Mouse (Mus musculus) ovary, adult 18-20 months (tissue): ENCODE results near the gene Gm30191.

Source experiments
- DNase-seq: peaks from one replicate; pipeline ENCODE4 v3.0.0; 2022; ENCODE audit warnings: low spot score, mixed read lengths

Gene Gm30191

GRCm38 (mm10) chr4:134246719-134247258 lies at the start of gene Gm30191:
TSS of gene Gm30191 (plus strand) at chr4:134246935.
- no peak for DNase-seq

- DNase-seq: no peak
Observed at GRCm38 (mm10) chr4:134199371-134199770, 47.4 kb upstream of the Gm30191 start.

DNA sequence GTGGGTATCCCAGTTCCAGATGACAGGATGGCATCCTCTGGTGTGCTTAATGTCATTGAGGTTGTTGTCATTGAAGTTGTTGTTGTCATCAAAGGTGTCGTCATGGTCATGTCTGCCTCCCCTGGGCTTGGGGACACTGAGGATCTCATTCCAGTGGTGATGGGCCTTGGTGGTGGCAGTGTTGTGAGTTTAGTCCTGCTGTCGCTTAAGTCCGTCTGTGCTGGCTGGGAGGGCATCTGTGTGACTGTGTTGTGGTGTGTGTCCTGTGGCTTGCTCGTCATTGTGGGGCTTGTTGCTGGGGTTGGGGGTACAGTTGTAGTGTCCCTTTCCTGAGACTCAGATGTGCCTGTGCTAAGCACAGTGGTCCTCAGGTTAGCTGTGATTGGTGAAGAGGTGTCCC lies 43.8 kb upstream of the Gm30191 start, which contains the start of gene Gm7534:
Gm7534 (minus strand) TSS at position 101 of the 400 bp plus-strand sequence.
- no peak for DNase-seq

DNA sequence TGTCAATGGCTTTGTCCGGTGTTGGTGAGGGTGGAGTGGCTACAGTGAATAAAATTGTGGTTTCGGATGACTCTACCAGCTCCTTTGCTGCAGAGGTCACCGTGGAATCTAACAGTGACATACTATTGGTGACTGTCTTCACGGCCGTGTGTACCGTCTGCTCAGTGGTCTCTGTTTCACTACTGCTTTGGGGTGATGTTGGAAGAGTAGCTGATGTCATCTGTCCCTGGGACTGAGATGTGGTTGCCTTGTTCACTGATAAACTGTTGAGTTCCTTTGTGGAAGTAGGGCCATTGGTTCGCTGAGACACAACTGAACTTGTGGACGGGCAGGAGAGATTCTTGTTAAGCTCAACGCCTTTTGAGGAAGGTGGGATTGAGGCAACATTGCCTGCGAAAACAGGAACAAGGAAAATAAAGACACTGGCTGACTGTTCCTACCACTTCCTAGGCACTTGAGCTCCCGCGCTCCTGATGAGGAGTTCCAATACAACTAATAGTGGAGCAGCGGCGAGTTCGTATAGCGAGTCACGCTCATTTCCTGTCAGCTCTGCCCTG lies 43.3 kb upstream of the Gm30191 start:
- DNase-seq: no peak

DNA sequence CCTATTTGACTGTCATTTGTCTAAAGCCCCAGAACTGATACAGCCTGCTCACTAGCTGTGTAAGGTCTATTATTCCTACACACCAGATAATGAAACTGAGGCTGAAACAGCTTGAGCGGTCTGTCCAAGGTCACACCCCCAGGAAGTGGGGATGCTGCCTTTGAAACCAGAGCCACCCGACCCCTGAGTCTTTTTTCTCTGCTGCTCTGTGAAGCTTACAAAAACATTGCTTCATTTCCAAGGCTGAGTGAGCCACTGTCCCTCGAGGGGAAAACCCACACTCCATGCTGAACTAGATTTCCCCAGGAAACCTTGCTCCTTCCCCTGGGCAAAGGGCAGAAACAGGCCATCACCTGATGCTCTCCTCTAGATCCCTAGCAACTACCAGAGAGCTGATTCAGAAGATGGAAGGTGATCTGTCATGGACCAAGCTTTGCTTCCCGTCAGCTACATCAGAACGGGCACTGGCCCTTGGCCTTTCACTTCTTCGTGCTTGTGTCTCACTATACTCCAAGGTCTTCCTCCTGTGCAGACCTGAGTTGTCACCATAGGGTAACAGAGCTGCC lies 40.2 kb upstream of the Gm30191 start:
- DNase-seq: no peak

GRCm38 (mm10) chr4:134222793-134223600 lies 23.7 kb upstream of the Gm30191 start:
- DNase-seq: no peak

GRCm38 (mm10) chr4:134227194-134227593 lies 19.5 kb upstream of the Gm30191 start, which contains the start of gene Catsper4:
TSS of gene Catsper4 (minus strand) at chr4:134227383.
- DNase-seq: no peak

DNA sequence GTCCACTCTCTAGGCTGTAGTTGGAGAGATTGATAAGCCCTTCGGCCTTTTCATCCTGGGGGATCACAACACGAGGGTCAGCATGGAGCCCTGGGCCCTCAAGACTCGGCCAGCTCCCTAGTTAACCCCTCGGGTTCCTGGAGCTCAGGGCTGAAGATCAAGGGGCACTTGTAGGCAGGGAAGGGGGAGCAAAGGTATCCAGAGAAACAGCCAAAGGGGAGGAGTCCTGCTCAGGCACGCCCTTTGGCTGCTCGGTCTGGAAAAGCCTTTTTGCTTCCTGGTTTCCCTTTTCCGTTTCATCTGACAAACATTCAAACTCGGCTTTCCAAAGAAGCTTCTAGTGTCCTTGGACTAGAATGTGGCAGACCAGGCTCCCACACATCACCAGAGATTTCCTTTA lies 16.3 kb upstream of the Gm30191 start:
- DNase-seq: no peak

- DNase-seq: no peak
Observed at GRCm38 (mm10) chr4:134234876-134235275, 11.9 kb upstream of the Gm30191 start.

- no peak for DNase-seq
Observed at GRCm38 (mm10) chr4:134237582-134238278, 9.0 kb upstream of the Gm30191 start.

GRCm38 (mm10) chr4:134238279-134238651 lies 8.5 kb upstream of the Gm30191 start, which contains the start of gene Cnksr1:
TSS of gene Cnksr1 (minus strand) at chr4:134238399.
- DNase-seq: peak; percentile 73

GRCm38 (mm10) chr4:134238686-134239085 lies 8.0 kb upstream of the Gm30191 start:
- DNase-seq: no peak

GRCm38 (mm10) chr4:134243516-134244250 lies 3.1 kb upstream of the Gm30191 start, which contains the start of gene E130218I03Rik:
TSS of gene E130218I03Rik (plus strand) at chr4:134243662.
- DNase-seq: no peak

DNA sequence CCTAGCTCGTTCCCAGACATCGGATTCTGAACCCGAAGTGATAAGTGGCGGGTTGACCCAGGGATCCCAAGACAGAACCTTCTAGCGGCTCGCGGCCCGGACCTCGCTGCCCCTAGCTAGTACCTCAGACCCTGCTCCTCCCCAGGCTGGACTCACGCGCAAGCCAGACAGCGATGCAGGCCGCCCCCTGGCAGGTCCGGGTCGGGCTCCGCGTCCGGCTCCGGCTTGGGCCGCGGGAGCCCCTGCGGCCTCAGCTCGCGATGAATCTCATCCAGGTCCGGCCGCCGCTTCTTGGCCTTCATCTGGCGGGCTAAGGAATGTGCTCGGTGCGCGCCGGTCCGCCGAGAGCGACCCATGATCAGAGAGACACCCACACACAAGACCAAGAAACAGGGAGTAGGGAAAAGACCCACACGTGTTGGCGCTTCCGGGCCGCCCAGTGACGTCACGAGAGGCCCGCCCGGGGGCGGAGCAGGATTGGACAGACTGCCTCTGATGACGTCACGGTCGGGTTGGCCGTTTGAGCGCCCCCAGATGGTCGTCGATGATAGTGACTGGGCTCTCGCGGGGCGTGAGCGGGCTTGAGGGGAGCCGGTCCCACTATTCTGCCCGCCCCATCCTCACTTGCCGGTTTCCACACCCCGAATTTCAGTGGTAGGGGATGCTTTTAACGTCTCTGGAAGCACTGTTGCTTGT lies 1.4 kb upstream of the Gm30191 start, which contains the start of gene Zfp593:
Zfp593 (minus strand) TSS at position 445 of the 696 bp plus-strand sequence.
- DNase-seq: peak; percentile 88

DNA sequence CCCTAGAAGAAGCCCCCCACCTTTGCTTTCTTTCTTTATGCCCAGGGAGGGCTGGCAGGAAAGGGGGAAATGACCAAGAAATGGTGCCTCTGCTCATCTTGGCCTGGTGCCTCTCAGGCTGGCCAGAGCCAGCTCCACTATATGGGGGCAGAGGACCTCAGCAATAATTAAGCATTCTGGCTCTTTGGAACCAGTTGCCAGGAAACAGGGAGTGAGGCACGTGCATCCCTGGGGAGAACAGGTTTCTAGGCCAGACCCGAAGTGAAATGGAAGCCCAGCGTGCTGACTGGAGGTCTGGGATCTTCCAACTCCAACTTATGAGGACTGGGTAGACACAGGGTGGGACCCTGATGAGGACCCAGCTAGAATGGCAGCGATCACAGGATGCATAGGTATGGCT lies 479 bp upstream of the Gm30191 start:
- no peak for DNase-seq

DNA sequence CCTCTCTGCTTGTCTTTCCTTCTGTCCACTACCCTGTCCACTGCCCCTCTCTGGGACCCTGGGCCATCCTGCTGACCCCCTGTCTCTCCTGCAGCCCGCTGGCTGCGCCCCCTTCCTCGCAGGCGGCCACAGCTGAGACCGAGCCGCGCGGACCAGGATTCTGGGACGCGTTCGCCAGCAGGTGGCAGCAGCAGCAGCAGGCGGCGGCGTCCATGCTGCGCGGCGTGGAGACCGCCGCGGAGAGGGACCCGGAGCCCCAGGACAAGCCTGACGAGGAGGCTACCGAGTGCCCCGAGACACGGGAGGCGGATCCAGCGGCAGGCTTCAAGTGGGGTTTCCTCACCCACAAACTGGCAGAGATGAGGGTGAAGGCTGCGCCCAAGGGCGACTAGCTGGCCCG lies 2.9 kb downstream of the Gm30191 start:
- no peak for DNase-seq

- no peak for DNase-seq
Observed at GRCm38 (mm10) chr4:134250116-134250929, 3.6 kb downstream of the Gm30191 start.

DNA sequence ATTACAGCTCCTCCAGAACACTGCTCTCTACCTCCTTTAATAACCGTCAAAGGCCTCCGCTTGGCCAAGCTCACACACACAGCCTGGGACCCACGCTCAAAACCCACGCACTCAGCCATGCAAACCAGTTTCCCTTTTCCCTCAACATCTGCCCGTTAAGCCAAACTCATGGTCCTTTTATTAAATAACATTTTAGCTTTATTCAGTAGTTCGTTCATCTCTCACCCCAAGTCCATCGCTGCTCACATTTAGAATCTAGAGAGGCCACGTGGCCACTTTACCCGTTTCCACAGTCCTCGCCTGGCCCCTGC lies 4.2 kb downstream of the Gm30191 start:
- DNase-seq: no peak

- no peak for DNase-seq
Observed at GRCm38 (mm10) chr4:134251241-134252130, 4.8 kb downstream of the Gm30191 start.
